Mouse (Mus musculus): ENCODE results near the gene Dld. TPM values are rescaled to one million over a fixed set of nuclear protein-coding genes. Genes with fewer than 3 reads are reported as not detected.
A peak's percentile ranks its signal among the peaks of the same experiment; 100 is the strongest.

Gene Dld
- 71.4 and 75.2 TPM in 2 replicates for polyA plus RNA-seq (2015; fragmentation: Nextera tagmentation; extraction: Ambion mirVana)

DNA sequence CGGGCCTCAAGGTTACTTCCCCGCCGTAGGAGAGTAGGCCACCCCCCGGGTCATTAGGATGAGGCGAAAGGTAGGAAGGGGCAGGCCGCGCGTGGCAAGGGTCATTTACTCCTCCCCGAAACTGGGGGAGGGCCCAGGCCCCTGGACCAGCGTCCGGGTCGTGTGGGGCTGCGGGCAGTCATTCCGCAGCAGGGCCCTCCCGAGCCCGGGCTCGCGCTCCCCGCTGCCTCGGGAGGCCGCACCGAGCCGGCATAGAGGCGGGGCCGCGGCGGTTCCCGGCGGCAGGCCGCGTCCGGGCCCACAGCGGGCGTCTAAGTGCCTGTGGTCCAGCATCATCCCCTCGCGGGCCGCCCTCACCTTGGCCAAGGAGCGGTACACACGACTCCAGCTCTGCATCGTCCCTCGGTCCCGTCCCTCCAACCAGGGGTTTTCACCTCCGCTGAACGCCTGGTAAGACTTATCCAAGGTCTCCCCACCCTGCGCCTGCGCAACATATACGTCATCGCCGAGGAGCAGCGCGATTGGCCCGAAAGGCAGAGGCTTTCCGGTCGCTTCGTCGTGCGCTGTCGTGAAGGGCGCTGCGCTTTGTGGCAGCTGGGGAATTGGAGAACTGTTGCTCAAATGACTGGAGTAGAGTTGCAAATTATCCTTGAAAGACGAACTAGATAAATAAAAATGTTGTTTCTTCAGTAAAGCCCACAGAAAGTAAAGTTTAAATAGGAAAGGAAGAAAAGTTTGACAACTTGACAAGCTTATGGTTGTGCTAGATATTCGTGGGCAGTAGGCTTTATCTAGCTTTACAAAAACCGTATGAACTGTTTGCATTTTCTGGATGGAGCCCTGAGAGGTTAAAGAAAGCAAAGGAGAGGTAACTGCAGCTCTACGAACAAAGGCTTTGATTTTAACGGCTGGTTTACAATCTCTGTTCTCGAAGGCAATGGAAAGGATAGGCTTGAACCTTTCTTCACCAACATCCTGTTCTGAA, at the start of gene Dld:
Gene Dld (minus strand): TSS at position 510 of the 985 bp plus-strand sequence.
- TF ChIP-seq EP300 (IDR thresholded peaks at IDR 0.05) (no peak), CTCF (IDR thresholded peaks at IDR 0.05) (peak; percentile 21; the same call in 1 of the 2 replicates)
- Histone ChIP-seq H3K9me3 (ENCODE audit: low read length) (no peaks in the 10 kb centered on the region), H3K4me1 (ENCODE audit: insufficient read depth, low read depth, low read length) (peaks cover 6% of the 10 kb centered on the region; the same call in 1 of the 2 replicates), H3K27ac (ENCODE audit: low read length) (peak within 1 kb of the TSS; percentile 72), H3K27me3 (replicated peaks; ENCODE audit: insufficient read depth, low read length) (no peaks in the 10 kb centered on the region), H3K9ac (replicated peaks; ENCODE audit: low read depth) (peak within 1 kb of the TSS; percentile 89), H3K4me3 (ENCODE audit: low read depth, low read length) (peak within 1 kb of the TSS; percentile 93), H3K4me2 (replicated peaks; ENCODE audit: low read depth, low read length) (peak within 1 kb of the TSS; percentile 89), H3K36me3 (ENCODE audit: insufficient read depth, low read length) (no peaks in the 10 kb centered on the region)
- peak; percentile 98 for DNase-seq (ENCODE audit: low spot score)
- peak; percentile 100 for ATAC-seq
- 5% methylated on average over 63 of the region's 66 CpGs for WGBS

DNA sequence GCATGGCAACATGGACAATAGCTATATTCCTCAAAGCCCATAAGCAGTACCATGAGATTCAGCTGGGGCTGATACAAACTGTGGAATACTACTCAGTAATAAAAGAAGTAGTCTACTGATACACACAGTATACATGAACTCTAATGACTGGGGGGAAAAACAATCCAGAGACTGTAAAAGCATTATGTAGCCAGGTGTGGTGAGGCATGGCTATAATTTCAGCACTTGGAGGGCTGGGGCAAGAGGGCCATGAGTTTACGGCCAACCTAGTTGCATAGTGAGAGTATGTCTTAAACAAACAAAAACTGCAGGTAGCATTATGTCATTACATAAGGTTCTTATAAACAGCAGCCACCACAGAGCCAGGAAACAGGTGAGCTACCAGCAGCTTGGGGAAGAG, 49.6 kb upstream of the Dld start:
- ATAC-seq (no peak), DNase-seq (ENCODE audit: low spot score) (no peak)
- H3K27ac ChIP-seq (ENCODE audit: low read length): no peak overlapping the region
- H3K27me3 ChIP-seq (replicated peaks; ENCODE audit: insufficient read depth, low read length): no peaks in the 10 kb centered on the region
- no peak overlapping the region for H3K4me2 ChIP-seq (replicated peaks; ENCODE audit: low read depth, low read length)
- H3K9me3 ChIP-seq (ENCODE audit: low read length): no peaks in the 10 kb centered on the region
- no peak overlapping the region for H3K9ac ChIP-seq (replicated peaks; ENCODE audit: low read depth)
- WGBS: 48% methylated on average over 1 of the region's 1 CpGs
- H3K4me3 ChIP-seq (ENCODE audit: low read depth, low read length): no peak overlapping the region
- no peaks in the 10 kb centered on the region for H3K36me3 ChIP-seq (ENCODE audit: insufficient read depth, low read length)
- TF ChIP-seq EP300 (IDR thresholded peaks at IDR 0.05): no peak
- no peak for TF ChIP-seq CTCF (IDR thresholded peaks at IDR 0.05)
- no peaks in the 10 kb centered on the region for H3K4me1 ChIP-seq (ENCODE audit: insufficient read depth, low read depth, low read length)

GRCm38 (mm10) chr12:31397709-31398108, 46.5 kb upstream of the Dld start:
- H3K4me3 ChIP-seq (ENCODE audit: low read depth, low read length): no peak overlapping the region
- no peaks in the 10 kb centered on the region for H3K9me3 ChIP-seq (ENCODE audit: low read length)
- no peak overlapping the region for H3K4me2 ChIP-seq (replicated peaks; ENCODE audit: low read depth, low read length)
- no peak overlapping the region for H3K9ac ChIP-seq (replicated peaks; ENCODE audit: low read depth)
- DNase-seq (ENCODE audit: low spot score) (no peak), ATAC-seq (no peak)
- WGBS: 84% methylated on average over 4 of the region's 4 CpGs
- H3K4me1 ChIP-seq (ENCODE audit: insufficient read depth, low read depth, low read length): no peaks in the 10 kb centered on the region
- no peak for TF ChIP-seq CTCF (IDR thresholded peaks at IDR 0.05)
- TF ChIP-seq EP300 (IDR thresholded peaks at IDR 0.05): no peak
- H3K27me3 ChIP-seq (replicated peaks; ENCODE audit: insufficient read depth, low read length): no peaks in the 10 kb centered on the region
- H3K36me3 ChIP-seq (ENCODE audit: insufficient read depth, low read length): no peaks in the 10 kb centered on the region
- no peak overlapping the region for H3K27ac ChIP-seq (ENCODE audit: low read length)

GRCm38 (mm10) chr12:31395895-31396294, 44.6 kb upstream of the Dld start:
- no peaks in the 10 kb centered on the region for H3K27me3 ChIP-seq (replicated peaks; ENCODE audit: insufficient read depth, low read length)
- H3K27ac ChIP-seq (ENCODE audit: low read length): no peak overlapping the region
- WGBS: 96% methylated on average over 1 of the region's 1 CpGs
- TF ChIP-seq CTCF (IDR thresholded peaks at IDR 0.05) (no peak), EP300 (IDR thresholded peaks at IDR 0.05) (no peak)
- no peak overlapping the region for H3K9ac ChIP-seq (replicated peaks; ENCODE audit: low read depth)
- H3K4me3 ChIP-seq (ENCODE audit: low read depth, low read length): no peak overlapping the region
- no peaks in the 10 kb centered on the region for H3K9me3 ChIP-seq (ENCODE audit: low read length)
- no peaks in the 10 kb centered on the region for H3K4me1 ChIP-seq (ENCODE audit: insufficient read depth, low read depth, low read length)
- H3K4me2 ChIP-seq (replicated peaks; ENCODE audit: low read depth, low read length): no peak overlapping the region
- no peaks in the 10 kb centered on the region for H3K36me3 ChIP-seq (ENCODE audit: insufficient read depth, low read length)
- ATAC-seq (no peak), DNase-seq (ENCODE audit: low spot score) (no peak)

GRCm38 (mm10) chr12:31391696-31392095, 40.4 kb upstream of the Dld start:
- H3K4me1 ChIP-seq (ENCODE audit: insufficient read depth, low read depth, low read length): no peaks in the 10 kb centered on the region
- no peaks in the 10 kb centered on the region for H3K36me3 ChIP-seq (ENCODE audit: insufficient read depth, low read length)
- 95% methylated on average over 12 of the region's 12 CpGs for whole genome bisulfite sequencing
- no peak for DNase-seq (ENCODE audit: low spot score)
- no peak for ATAC-seq
- H3K27ac ChIP-seq (ENCODE audit: low read length): no peak overlapping the region
- no peak overlapping the region for H3K4me3 ChIP-seq (ENCODE audit: low read depth, low read length)
- H3K9me3 ChIP-seq (ENCODE audit: low read length): no peaks in the 10 kb centered on the region
- H3K27me3 ChIP-seq (replicated peaks; ENCODE audit: insufficient read depth, low read length): no peaks in the 10 kb centered on the region
- no peak for TF ChIP-seq EP300 (IDR thresholded peaks at IDR 0.05)
- no peak for TF ChIP-seq CTCF (IDR thresholded peaks at IDR 0.05)
- no peak overlapping the region for H3K9ac ChIP-seq (replicated peaks; ENCODE audit: low read depth)
- no peak overlapping the region for H3K4me2 ChIP-seq (replicated peaks; ENCODE audit: low read depth, low read length)

DNA sequence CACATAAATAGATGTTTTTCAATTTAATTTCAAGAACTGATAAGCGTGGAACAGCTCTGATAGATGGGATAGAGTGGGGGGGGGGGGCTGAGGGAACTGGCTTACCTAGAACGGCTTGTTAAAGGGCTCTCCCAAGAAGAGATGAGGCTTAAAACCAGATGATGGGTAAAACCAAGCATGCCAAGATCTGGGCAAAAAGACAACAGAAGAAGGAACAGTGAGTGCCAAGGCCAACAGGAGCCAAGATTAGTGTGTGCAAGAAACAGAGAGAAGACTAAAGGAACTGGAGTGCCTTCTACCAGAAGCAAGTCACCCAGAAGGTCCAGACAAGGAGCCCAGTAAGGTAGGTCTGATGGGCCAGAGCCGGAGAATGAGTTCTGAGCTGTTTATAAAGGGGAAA, 39.3 kb upstream of the Dld start, which contains the start of gene Slc26a3:
Gene Slc26a3 (plus strand): TSS at position 301 of the 400 bp plus-strand sequence.
- DNase-seq (ENCODE audit: low spot score) (no peak), ATAC-seq (no peak)
- Histone ChIP-seq H3K27ac (ENCODE audit: low read length) (no peak within 1 kb of the TSS), H3K4me1 (ENCODE audit: insufficient read depth, low read depth, low read length) (no peaks in the 10 kb centered on the region), H3K27me3 (replicated peaks; ENCODE audit: insufficient read depth, low read length) (no peaks in the 10 kb centered on the region), H3K36me3 (ENCODE audit: insufficient read depth, low read length) (no peaks in the 10 kb centered on the region), H3K9me3 (ENCODE audit: low read length) (no peaks in the 10 kb centered on the region), H3K4me3 (ENCODE audit: low read depth, low read length) (no peak within 1 kb of the TSS), H3K9ac (replicated peaks; ENCODE audit: low read depth) (no peak within 1 kb of the TSS), H3K4me2 (replicated peaks; ENCODE audit: low read depth, low read length) (no peak within 1 kb of the TSS)
- WGBS: 89% methylated on average over 3 of the region's 3 CpGs
- TF ChIP-seq CTCF (IDR thresholded peaks at IDR 0.05): no peak
- no peak for TF ChIP-seq EP300 (IDR thresholded peaks at IDR 0.05)

Data from lung, postnatal 0 days (tissue).